Mouse (Mus musculus): ENCODE results near the gene Nat8l.
"Not testable (repeated sequence)": the region's sequence is repeated elsewhere in the genome, so short reads cannot be mapped to it uniquely, and the experiment has no call there.

Nat8l gene

DNA sequence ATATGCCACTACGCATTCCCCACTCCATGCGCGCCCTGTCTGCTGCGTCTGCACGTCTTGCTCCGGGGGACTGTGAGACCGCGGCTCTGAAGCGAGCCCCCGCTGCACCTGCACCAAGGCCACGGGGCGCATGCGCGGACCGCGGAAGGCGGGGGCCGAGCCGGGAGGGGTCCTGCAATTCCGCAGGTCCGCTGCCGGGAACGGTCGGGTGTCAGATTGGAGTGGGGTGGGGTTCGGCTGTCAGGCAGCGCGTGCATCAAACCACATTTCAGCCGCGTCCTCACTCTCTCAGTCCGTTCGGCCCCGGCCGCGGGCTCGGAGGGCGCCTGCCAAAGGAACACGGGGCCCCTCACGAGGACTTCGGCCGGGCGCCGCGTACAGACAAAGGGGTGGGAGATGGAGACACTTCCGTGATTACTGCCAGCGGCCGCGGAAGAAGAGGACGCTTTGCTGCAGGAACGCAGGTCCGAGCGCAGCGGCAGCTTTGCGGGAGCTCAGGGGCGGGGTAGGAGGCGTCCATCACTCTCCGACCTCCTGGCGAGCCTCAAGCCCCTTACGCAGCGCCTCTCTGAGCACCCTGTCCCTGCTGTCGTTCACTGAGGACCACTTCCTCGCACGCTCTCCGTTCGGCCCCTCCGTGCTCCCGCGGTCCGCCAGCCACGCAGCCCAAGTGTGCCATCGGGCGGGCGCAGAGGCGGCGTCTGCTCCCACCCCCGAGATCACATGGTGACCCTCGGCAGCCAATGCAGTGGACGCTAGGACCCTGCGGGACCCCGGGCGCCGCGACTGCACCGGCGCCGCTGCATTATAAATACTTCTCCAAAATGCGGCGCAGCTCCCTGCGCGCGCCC is at the start of gene Nat8l:
Gene Nat8l (plus strand): TSS at position 142 of the 851 bp plus-strand sequence.
- peak; percentile 97 for DNase-seq (ENCODE audit: low read depth, low spot score)

DNA sequence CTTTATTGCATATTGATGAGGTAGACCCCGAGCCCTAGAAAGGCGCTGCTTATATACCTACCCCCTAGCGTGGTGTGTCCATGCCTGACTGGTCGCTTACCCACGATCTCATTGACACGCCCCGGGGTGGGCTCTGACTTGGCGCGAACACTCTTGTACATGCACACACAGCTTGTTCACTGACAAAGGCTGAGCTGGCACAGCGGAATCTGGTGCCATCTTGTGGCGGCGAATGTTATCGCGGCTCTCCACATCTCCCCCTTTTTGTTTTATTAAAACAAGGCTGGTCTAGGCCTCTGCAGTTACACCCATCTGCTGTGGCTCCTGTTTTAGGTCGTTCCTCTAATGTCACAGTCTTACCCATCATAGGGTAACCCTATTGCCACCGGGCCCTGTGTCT is 48.7 kb upstream of the Nat8l start:
- DNase-seq (ENCODE audit: low read depth, low spot score), result not testable (repeated sequence)

DNA sequence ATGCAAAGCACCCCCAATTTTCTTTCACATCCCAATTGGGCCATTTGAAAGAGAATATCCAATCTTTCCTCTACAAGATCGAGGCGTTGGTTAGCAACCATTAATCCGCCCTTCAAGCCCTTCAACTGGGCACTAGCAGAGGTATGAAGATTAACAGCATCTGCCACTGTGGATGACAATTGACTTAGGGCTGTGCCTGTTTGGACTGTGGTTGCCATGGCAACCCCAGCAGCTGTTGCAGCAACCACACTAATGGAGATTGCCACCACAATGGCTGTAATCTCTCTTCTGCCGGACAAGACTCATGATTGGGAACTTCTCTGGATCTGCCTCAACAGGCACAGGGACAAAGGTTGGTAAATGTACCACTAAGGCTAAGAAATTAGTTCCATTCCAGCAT is 47.5 kb upstream of the Nat8l start:
- no peak for DNase-seq (ENCODE audit: low read depth, low spot score)

DNA sequence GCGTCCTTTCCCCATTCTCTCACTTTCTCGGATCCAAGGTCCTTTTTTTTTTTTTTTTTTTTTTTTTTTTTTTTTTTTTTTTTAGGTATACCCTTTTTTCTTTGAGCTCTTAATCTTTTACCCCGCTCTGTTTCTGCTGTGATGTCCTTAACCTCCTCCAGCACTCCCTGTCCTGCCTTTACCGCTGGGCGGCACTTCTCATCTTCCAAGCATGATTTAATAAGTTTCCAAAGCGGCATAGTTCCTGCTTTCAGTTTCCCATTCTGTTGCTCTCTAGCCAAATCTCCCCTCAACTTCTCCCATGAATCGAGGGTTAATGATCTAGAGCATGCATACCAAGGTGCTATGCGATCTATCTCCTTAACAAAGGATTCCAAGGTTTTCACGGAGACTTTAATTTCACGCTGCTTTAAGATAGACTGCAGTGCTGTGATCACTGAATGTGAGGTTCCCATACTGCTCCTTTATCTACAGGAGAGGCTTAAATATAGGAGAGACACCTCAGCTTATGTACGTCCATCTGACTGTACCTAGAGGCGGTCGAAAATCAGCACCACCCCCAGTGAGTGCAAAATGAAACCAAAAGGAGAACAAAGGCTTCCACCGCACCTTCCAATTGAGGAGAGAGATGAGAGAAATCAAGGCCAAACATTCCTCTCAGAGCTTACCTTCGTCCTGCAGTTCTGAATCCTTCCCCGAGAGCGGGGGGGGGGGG is 42.2 kb upstream of the Nat8l start:
- DNase-seq (ENCODE audit: low read depth, low spot score), result peak; percentile 60

DNA sequence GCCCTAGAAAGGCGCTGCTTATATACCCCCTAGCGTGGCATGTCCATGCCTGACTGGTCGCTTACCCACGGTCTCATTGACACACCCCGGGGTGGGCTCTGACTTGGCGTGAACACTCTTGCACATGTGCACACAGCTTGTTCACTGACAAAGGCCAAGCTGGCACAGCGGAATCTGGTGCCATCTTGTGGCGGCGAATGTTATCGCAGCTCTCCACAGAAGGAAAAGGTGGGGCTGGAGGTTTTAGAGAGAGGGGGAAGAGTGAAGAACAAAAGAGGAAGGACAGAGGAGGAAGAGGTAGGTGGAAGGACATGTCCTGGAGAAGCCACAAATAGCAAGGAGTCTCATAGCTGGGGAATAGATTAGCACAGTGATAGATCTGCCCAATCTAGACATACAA is 41.4 kb upstream of the Nat8l start:
- peak; percentile 90 for DNase-seq (ENCODE audit: low read depth, low spot score)

DNA sequence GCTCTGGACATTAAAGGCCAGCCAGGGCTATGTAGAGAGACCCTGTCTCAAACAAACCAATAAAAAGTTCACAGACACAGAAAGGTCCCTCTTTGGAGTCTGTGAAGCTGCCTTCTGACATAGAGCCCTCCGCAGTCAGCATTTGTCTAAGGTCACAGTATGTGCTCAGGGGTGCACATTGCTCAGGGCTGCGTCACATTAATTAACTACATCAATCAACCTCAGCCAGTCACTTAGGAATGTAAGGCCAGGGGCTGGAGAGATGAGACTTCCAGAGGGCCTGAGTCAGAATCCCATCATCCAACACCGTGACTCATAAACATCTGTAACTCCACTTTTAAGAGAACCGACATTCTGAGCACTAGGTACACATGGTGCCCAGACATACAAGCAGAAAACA is 39.9 kb upstream of the Nat8l start:
- peak; percentile 18 for DNase-seq (ENCODE audit: low read depth, low spot score)

DNA sequence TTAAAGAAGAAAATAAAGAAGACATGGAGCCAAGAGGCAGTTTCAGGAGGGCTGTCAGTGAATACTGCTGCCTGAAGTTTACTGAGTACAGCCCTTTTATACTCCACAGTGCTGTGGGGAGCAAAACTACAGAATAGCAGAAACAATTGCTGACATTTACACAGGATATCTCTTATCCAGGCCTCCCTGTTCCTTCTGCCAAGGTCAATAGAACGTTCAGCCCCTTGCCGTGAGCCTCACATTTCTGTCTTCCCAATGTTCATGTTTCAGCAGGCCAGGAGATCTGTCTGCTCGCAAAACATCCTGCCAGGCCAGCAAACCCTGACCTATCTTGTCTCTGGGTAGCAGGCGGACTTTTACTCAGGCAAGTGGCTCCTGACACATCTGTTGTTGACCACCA is 36.4 kb upstream of the Nat8l start:
- DNase-seq (ENCODE audit: low read depth, low spot score), result no peak

DNA sequence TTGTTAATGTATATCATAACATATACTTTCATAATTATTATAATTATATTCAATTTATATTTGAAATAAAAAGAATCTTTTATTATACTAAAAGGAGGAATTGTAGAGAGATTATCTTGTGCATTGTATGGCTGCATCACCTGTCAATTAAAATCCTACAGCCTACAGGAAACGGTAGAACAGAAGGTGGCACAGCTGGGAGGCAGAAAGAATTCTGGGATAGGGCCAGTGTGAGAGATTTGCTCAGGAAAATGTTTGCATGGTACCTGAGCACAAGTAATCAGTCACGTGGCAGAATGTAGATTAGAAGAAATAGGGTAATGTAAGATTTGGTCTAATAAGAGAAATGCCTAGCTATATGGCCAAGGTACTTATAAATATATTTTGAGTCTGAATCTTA is 21.0 kb upstream of the Nat8l start:
- DNase-seq (ENCODE audit: low read depth, low spot score), result peak; percentile 53

DNA sequence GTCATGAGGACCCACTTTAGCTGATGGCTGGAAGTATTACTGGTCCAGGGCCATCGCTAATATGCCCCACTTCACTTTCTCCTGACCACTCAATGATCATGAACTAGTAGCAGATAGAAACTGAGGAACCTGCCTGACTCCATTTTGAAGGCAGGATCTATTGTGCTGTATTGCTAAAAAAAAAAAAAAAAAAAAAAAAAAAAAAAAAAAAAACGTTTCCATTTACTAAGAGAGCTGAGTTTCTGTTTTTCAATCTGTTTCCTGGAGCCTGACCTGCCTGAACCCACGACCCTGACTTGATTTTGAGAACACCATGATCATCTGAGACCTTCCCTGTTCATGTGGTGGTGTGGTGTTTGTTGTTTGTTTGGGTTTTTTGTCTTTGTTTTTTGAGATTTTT is 19.5 kb upstream of the Nat8l start:
- no peak for DNase-seq (ENCODE audit: low read depth, low spot score)

DNA sequence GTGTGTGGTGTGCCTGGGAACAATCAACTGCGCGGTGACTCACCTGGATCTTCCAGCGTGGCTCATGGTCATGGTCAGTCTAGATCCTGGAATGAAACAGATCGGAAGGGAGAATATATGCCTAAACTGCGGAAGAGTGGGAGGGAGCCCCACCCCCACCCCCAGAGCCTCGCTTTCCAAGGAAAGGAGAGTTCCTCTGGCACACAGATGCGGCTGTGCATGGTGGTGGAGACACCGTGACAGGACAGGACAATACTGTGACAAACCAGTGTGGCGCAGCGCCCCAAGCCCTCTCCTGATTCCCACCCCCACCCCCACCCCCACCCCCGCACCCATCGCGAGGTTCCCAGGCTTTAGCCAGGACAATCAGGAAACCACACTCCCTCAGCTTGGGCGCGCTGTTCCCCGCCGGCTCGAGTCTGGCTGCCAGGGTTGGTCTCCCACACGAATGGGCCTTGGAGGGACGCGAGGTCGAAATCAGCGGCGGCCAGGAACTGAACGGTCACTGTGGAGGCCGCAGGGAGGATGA is 13.0 kb upstream of the Nat8l start:
- DNase-seq (ENCODE audit: low read depth, low spot score), result peak; percentile 61

DNA sequence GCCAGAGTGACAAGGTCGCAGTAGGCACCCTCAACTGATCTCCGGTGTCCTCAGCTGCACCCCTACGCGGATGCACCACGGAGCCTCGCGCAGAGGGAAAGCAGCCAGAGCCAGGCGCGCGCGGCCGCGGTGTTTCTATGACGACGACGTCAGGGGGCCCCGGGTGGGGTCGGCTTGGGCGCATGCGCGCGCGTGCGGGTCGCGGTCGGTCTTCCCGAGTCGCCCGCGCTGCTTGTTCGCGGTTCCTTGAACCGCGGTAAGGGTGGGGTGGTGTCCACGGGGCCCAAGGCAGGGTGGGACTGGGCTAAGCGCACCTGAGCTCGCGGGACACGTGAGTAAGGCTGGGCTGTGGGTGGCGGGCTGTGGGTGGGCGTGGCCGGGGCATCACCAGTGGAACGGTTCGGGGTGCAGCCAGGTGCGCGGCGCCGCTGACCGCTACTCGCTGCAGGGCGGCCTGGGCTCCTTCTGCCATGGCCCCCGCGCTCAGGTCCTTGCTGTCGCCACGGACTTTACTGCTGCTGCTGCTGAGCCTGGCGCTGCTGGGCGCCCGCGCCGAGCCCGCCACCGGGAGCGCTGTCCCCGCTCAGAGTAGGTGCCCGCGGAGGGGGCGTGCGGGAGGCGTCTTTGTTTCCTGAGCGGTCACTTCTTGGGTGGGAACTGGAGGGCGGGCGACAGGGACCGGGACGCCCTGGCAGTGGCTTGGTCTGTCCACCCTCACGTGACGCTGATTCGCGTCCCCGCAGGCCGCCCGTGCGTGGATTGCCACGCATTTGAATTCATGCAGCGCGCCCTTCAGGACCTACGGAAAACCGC is 12.3 kb upstream of the Nat8l start, which contains the start of gene Gm1673:
Gene Gm1673 (plus strand): TSS at position 125 of the 813 bp plus-strand sequence.
- DNase-seq (ENCODE audit: low read depth, low spot score), result peak; percentile 93

DNA sequence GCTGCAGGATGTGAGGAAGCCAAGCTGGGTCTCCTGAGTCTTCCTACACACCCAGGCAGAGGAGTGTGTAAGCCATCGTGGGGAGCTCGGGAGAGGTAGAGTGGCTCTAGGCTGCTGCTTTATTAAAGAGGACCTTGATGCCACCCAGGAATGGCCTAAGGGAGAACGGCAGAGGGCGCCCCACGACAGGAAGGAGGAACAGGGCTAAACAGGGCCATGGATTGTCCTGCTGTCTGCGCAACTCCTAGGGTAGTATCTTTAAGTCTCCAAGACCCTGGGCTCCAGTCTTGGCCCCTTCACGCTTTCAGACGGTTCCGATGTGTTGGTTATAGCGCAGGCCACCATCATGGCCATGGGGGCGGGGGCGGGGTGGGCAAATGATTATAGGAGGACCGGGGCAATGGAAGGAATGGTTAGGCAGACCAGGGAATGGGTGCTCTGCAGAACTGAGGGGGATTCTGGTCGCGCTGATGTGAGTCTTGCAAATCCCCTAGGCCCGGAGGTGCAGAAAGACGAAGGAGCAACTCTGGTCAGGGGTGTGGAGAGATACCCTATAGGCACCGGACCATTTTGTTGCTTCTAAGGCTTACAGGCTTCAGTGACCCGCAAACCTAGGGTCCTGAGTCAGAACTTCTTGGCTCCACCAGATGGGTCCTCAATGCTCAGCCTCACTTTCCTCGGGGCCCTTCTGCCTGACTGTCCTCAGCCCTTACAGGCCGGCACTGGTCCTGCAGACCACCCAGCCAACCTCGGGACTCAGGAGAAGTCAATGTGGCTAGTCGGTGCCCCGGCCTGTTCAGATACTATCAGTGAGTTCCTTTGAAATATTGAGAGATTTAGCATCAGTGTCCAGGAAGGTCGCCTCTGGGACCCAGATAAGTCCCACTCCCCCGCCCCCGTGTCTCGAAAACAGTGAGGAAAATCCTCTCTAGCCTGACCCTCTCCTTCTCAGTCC is 836 bp upstream of the Nat8l start:
- peak; percentile 85 for DNase-seq (ENCODE audit: low read depth, low spot score)

DNA sequence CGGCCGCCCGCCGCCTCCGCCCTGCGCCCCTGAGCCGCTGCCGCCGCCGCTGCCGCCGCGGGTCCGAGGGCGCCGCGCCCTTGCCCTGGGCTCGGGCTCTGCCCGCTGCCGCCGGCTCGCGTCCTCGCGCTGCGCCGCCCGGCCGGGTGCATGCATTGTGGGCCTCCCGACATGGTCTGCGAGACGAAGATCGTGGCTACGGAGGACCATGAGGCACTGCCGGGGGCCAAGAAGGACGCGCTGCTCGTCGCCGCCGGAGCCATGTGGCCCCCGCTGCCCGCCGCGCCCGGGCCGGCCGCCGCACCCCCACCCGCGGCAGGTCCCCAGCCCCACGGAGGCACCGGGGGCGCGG is 886 bp downstream of the Nat8l start:
- no peak for DNase-seq (ENCODE audit: low read depth, low spot score)

DNA sequence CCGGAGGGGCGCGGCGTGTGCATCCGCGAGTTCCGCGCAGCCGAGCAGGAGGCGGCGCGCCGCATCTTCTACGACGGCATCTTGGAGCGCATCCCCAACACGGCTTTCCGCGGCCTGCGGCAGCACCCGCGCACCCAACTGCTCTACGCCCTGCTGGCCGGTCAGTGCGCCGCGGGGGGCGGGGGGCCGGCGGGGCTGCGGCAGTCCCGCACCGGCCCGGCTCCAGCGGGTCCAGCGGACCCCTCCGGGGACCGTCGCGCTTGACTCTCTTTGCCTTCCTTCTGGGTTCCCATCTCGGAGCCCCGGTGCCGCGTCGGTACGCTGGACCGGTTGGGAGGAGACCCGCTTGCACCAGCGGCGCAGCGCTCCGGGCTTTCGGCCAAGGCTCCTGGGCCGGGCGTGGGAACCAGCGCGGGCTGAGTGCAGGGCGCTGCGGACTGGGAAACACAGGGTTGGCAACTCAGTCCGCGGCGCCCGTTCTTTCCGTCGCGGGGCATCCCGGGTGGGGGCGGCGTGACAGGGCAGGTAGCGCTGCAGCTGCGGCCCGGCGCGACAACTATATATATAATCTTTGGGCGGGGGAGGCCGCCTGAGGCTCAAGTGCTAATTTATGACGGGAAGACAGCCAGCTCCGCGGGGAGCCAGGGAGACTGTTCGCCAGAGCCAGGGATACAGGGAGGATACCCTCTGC is 1.4 kb downstream of the Nat8l start:
- DNase-seq (ENCODE audit: low read depth, low spot score), result peak; percentile 82

DNA sequence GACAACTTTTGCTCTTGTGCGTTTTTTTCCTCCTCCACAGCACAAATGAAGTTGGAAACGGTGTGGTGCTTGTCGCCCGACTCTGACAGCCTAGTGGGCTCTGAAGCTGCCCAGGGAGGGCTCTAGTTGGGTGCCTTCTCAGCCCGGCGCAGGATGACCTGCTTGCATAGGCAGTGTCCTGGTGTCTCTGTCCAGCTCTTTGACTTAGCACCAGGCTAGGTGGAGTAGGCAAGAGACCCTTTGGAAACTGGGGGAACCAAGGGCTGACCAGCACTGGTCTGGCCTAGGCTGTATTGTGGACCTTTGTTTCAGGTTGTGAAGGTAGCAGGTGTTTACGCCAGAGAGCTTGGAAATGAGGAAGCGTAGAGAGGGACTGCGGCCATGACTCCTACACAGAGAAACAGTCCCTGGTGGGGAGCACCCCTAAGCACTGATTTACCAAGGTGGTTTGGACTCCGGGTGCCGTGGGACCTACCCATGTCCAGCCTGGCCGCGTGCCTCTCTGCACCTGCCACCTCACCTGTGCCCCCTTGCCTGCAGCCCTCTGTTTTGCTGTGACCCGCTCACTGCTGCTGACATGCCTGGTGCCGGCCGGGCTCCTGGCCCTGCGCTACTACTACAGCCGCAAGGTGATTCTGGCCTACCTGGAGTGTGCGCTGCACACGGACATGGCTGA is 2.2 kb downstream of the Nat8l start:
- DNase-seq (ENCODE audit: low read depth, low spot score), result peak; percentile 51

DNA sequence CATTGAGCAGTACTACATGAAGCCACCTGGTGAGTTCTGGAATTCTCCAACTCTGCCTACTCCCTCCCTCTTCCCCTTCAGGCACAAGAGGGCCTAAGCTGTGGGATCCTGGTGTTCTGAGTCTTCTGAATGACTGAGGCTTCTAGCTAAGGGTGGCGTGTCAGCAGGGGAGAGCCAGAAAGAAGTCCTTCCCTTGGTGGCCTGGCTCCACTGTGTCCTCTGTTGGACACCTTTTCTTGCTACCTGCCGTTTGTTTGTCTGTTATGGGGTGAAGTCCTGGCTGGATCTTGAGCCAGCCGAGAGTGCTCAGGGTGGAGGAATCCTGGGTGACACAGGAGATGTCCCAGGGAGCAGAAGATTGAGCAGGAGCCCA is 2.7 kb downstream of the Nat8l start:
- no peak for DNase-seq (ENCODE audit: low read depth, low spot score)

DNA sequence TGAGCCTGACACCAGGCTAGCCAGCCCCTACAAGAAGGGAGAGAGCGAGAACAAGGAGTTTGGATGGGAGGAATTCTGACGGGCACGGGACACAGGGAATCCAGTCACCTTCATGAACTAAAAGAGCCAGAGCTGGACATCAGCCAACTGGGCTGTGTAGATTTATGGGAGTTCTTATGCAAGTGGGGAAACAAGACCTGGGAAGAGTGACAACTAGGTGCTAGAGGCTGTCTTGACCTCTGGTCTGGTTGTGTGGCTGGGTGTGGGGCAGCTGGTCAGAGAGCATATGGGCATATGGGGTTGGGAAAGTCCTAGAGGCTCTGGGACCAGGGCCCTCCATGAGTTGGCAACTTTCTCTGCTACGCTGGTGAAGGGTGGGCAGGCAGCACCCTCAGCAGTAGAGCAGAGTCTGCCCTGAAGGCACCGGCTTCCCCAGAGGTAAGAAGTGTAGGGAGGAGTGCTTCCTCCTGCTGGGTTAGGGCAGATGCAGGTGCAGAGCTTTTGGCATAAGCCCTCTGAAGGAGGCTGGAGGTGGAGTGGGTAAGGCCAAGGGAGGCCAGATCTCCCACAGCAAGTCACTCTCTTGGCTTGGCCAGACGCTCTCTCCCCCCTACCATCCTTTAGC is 3.8 kb downstream of the Nat8l start:
- peak; percentile 39 for DNase-seq (ENCODE audit: low read depth, low spot score)

DNA sequence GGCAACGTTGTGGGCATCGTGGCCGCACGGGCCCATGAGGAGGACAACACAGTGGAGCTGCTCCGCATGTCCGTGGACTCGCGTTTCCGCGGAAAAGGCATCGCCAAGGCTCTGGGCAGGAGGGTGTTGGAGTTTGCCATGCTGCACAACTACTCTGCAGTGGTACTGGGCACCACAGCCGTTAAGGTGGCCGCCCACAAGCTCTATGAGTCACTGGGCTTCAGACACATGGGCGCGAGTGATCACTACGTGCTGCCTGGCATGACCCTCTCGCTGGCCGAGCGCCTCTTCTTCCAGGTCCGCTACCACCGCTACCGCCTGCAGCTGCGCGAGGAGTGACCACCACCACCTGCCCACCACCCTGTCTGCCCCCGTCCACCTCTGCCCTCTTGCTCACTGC is 5.0 kb downstream of the Nat8l start:
- DNase-seq (ENCODE audit: low read depth, low spot score), result peak; percentile 64

DNA sequence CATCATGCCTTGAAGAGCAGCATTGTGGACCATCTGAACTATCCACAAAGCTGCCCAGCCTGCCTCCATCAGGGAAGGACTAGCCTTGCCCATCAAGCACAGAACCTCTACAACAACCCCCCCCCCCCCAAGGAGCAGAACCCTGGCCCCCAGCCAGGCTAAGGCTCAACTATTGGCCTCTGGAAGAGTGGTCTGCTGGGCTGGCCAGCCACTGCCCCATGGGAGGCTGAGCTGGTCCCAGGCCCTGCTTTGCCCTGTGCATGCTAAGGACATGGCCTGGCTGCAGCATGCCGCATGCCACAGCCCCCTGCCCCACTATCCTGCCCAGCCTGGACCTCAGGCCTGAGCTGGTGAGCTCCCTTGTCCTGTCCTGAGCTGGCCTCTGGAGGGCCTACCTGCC is 5.6 kb downstream of the Nat8l start:
- DNase-seq (ENCODE audit: low read depth, low spot score), result no peak

Data from brain, adult 2 months (tissue).